Mouse (Mus musculus): ENCODE results near the gene Pard3b. TPM values are rescaled to one million over a fixed set of nuclear protein-coding genes. Genes with fewer than 3 reads are reported as not detected.

The Pard3b gene
- total RNA-seq, 2 experiments from 2014 or later, result 12.6 to 13.0 TPM

- DNase-seq, result no peak
These were observed 998.5 kb downstream of the Pard3b start for GRCm38 (mm10) chr1:62636906-62637673.

GRCm38 (mm10) chr1:62639012-62639411, 1000.4 kb downstream of the Pard3b start:
- DNase-seq, result no peak

- no peak for DNase-seq
These were observed 1000.8 kb downstream of the Pard3b start for GRCm38 (mm10) chr1:62639440-62639839.

- no peak for DNase-seq
These were observed 1006.1 kb downstream of the Pard3b start for GRCm38 (mm10) chr1:62644631-62645278.

GRCm38 (mm10) chr1:62646812-62647211, 1008.2 kb downstream of the Pard3b start:
- no peak for DNase-seq

GRCm38 (mm10) chr1:62648116-62648515, 1009.5 kb downstream of the Pard3b start:
- DNase-seq, result no peak

GRCm38 (mm10) chr1:62648591-62648990, 1010.0 kb downstream of the Pard3b start:
- DNase-seq, result no peak

- DNase-seq, result no peak
These were observed 1011.9 kb downstream of the Pard3b start for GRCm38 (mm10) chr1:62650491-62650890.

GRCm38 (mm10) chr1:62654436-62654835, 1015.8 kb downstream of the Pard3b start:
- no peak for DNase-seq

- peak; percentile 63 to 82 for DNase-seq
These were observed 1026.5 kb downstream of the Pard3b start for GRCm38 (mm10) chr1:62664960-62665645.

GRCm38 (mm10) chr1:62665771-62666730, 1027.4 kb downstream of the Pard3b start:
- no peak for DNase-seq

- DNase-seq, result no peak
These were observed 1028.2 kb downstream of the Pard3b start for GRCm38 (mm10) chr1:62666780-62667179.

- DNase-seq, result no peak
These were observed 1040.2 kb downstream of the Pard3b start for GRCm38 (mm10) chr1:62678611-62679344.

GRCm38 (mm10) chr1:62679466-62679865, 1040.8 kb downstream of the Pard3b start:
- DNase-seq, result no peak

- no peak for DNase-seq
These were observed 1044.1 kb downstream of the Pard3b start for GRCm38 (mm10) chr1:62682456-62683385.

GRCm38 (mm10) chr1:62683498-62683897, 1044.9 kb downstream of the Pard3b start:
- no peak for DNase-seq

GRCm38 (mm10) chr1:62687511-62687910, 1048.9 kb downstream of the Pard3b start:
- no peak for DNase-seq

- no peak for DNase-seq
These were observed 1052.6 kb downstream of the Pard3b start for GRCm38 (mm10) chr1:62691175-62691574.
